Comparison of ENCODE assay signal across 24 mouse cellular contexts in genomic region chr7:101534428-101534827, GRCm38 (mm10). TPM values are rescaled to one million over a fixed set of nuclear protein-coding genes. Genes with fewer than 3 reads are reported as not detected.
A peak's percentile ranks its signal among the peaks of the same experiment; 100 is the strongest.
DNase-seq lines count a peak whose midpoint lies in the region; ATAC-seq lines count a peak whose summit lies in the region.
"Had no signal": no experiment of that assay in that cellular context is flagged by ENCODE, and none has a peak within 500 bp of the region (broad histone marks: within the 10 kb centered on the region; RNA-seq: fewer than 3 reads in every experiment).

No protein-coding gene starts in this region.

- no peak overlapping the region for H3K9ac ChIP-seq in intestine, embryonic 14.5 days (ENCODE audit: low read length)
- H3K9ac ChIP-seq in intestine, embryonic 16.5 days (ENCODE audit: low read depth, low read length): no peak overlapping the region
- no peak overlapping the region for H3K9ac ChIP-seq in midbrain, embryonic 15.5 days
- H3K9ac ChIP-seq: embryonic facial prominence, embryonic 12.5 days; forebrain, embryonic 12.5 days had no signal

- intact Hi-C loops in left cerebral cortex, postnatal 10 days (cut with DNase I): no loop called here

- 0 out of 2 replicates have a peak, but pooled peaks have one; percentile 64 for ATAC-seq in intestine, embryonic 14.5 days (replicated peaks; ENCODE audit: low FRiP score, low TSS enrichment, low read depth)
- peak; percentile 85 for ATAC-seq in intestine, embryonic 16.5 days
- no peak for ATAC-seq in erythroid progenitor cell, adult 5-6 weeks (replicated peaks; ENCODE audit: low FRiP score, poor library complexity, severe bottlenecking)
- no peak for ATAC-seq in midbrain, embryonic 15.5 days (replicated peaks)
- ATAC-seq: activated CD4-positive, CD25-positive, alpha-beta regulatory T cell, adult 4 months; forebrain, embryonic 14.5 days; forebrain, embryonic 16.5 days; Patski had no signal

- H3K36me3 ChIP-seq in intestine, embryonic 14.5 days (ENCODE audit: control insufficient read depth, insufficient read depth, low read length): no peaks in the 10 kb centered on the region
- no peaks in the 10 kb centered on the region for H3K36me3 ChIP-seq in intestine, embryonic 16.5 days (ENCODE audit: control insufficient read depth, insufficient read depth, low read length)
- H3K36me3 ChIP-seq in midbrain, embryonic 15.5 days (replicated peaks): no peaks in the 10 kb centered on the region
- H3K36me3 ChIP-seq: embryonic facial prominence, embryonic 10.5 days; embryonic facial prominence, embryonic 12.5 days; forebrain, embryonic 10.5 days; forebrain, embryonic 12.5 days had no signal

- H3K27ac ChIP-seq in intestine, embryonic 14.5 days (ENCODE audit: low read depth): no peak overlapping the region
- H3K27ac ChIP-seq in intestine, embryonic 16.5 days (ENCODE audit: low read length): no peak overlapping the region
- H3K27ac ChIP-seq in midbrain, embryonic 15.5 days: no peak overlapping the region
- H3K27ac ChIP-seq: embryonic facial prominence, embryonic 10.5 days; embryonic facial prominence, embryonic 12.5 days; forebrain, embryonic 10.5 days; forebrain, embryonic 12.5 days had no signal

- peaks cover 2% of the 10 kb centered on the region; the same call in 1 of the 2 replicates for H3K4me1 ChIP-seq in intestine, embryonic 14.5 days (replicated peaks; ENCODE audit: control insufficient read depth, insufficient read depth, low read length)
- H3K4me1 ChIP-seq in intestine, embryonic 16.5 days (ENCODE audit: control insufficient read depth, insufficient read depth, low read length): peaks cover 6% of the 10 kb centered on the region; the same call in 1 of the 2 replicates
- H3K4me1 ChIP-seq in midbrain, embryonic 15.5 days: peaks cover 6% of the 10 kb centered on the region; the same call in 1 of the 2 replicates
- H3K4me1 ChIP-seq: embryonic facial prominence, embryonic 12.5 days had no signal

- DNase-seq in MN1 (ENCODE audit: low spot score): peak; percentile 61
- DNase-seq in intestine, embryonic 14.5 days (ENCODE audit: low spot score): no peak
- no peak for DNase-seq in left cerebral cortex, postnatal 10 days (ENCODE audit: extremely low spot score in 1 of 2, low spot score in 2 of 2)
- DNase-seq: adrenal gland, adult 8-10 months; cerebellum, adult 11-12 months; cerebellum, adult 2 months; cerebellum, adult 9-10 months; cerebellum, postnatal 25 days had no signal

- 19% methylated on average over 5 of the region's 5 CpGs for WGBS in intestine, embryonic 14.5 days
- 25% methylated on average over 5 of the region's 5 CpGs for WGBS in intestine, embryonic 16.5 days
- 29% methylated on average over 5 of the region's 5 CpGs for WGBS in midbrain, embryonic 15.5 days

- H3K4me2 ChIP-seq in intestine, embryonic 14.5 days (ENCODE audit: low read length): no peak overlapping the region
- no peak overlapping the region for H3K4me2 ChIP-seq in intestine, embryonic 16.5 days (ENCODE audit: low read depth, low read length)
- H3K4me2 ChIP-seq in midbrain, embryonic 15.5 days: no peak overlapping the region
- H3K4me2 ChIP-seq: embryonic facial prominence, embryonic 12.5 days; forebrain, embryonic 12.5 days had no signal

- H3K4me3 ChIP-seq in intestine, embryonic 14.5 days (ENCODE audit: low read depth, low read length): no peak overlapping the region
- no peak overlapping the region for H3K4me3 ChIP-seq in intestine, embryonic 16.5 days (ENCODE audit: low read length)
- H3K4me3 ChIP-seq in midbrain, embryonic 15.5 days: no peak overlapping the region
- H3K4me3 ChIP-seq: embryonic facial prominence, embryonic 10.5 days; embryonic facial prominence, embryonic 12.5 days; forebrain, embryonic 10.5 days; forebrain, embryonic 12.5 days had no signal

- H3K9me3 ChIP-seq in intestine, embryonic 14.5 days (ENCODE audit: control insufficient read depth, low read length): no peaks in the 10 kb centered on the region
- H3K9me3 ChIP-seq in intestine, embryonic 16.5 days (ENCODE audit: control insufficient read depth, low read length): no peaks in the 10 kb centered on the region
- no peaks in the 10 kb centered on the region for H3K9me3 ChIP-seq in midbrain, embryonic 15.5 days
- H3K9me3 ChIP-seq: embryonic facial prominence, embryonic 10.5 days; embryonic facial prominence, embryonic 12.5 days; forebrain, embryonic 10.5 days; forebrain, embryonic 12.5 days had no signal

- no peaks in the 10 kb centered on the region for H3K27me3 ChIP-seq in intestine, embryonic 14.5 days (replicated peaks; ENCODE audit: control insufficient read depth, insufficient read depth, low read length)
- H3K27me3 ChIP-seq in intestine, embryonic 16.5 days (replicated peaks; ENCODE audit: control insufficient read depth, insufficient read depth, low read length): no peaks in the 10 kb centered on the region
- peaks cover 3% of the 10 kb centered on the region; the same call in 1 of the 2 replicates for H3K27me3 ChIP-seq in midbrain, embryonic 15.5 days (replicated peaks)
- H3K27me3 ChIP-seq: embryonic facial prominence, embryonic 12.5 days had no signal

RNA-seq across cellular contexts. Expression of gene Art2b, which starts 51.0 kb away (rescaled TPM):
- 0.07 and 0.08 TPM in 2 replicates for polyA plus RNA-seq in intestine, embryonic 14.5 days (2014; fragmentation: Nextera tagmentation; extraction: Ambion mirVana)
- 0.43 and 0.56 TPM in 2 replicates for polyA plus RNA-seq in intestine, embryonic 16.5 days (2015; fragmentation: Nextera tagmentation; extraction: Ambion mirVana)
- total RNA-seq in erythroid progenitor cell, adult 5-6 weeks (2015; ENCODE audit: low replicate concordance): 2.2 and 8.8 TPM in 2 replicates
- 2.2 TPM in 1 of 2 replicates, not detected in the other for total RNA-seq in erythroid progenitor cell, adult 5-6 weeks (2017; ENCODE audit: low replicate concordance)
- polyA plus RNA-seq in midbrain, embryonic 15.5 days (2015; fragmentation: Nextera tagmentation; extraction: Ambion mirVana): not detected in 2 replicates
- not detected for total RNA-seq in left cerebral cortex, postnatal 10 days (2021)
- total RNA-seq: adrenal gland, postnatal 36 days; ES-E14; MEL had no signal
- polyA plus RNA-seq: C2C12; cerebellum, adult 2 months; embryonic facial prominence, embryonic 10.5 days; embryonic facial prominence, embryonic 12.5 days; embryonic facial prominence, embryonic 14.5 days; forebrain, embryonic 10.5 days; forebrain, embryonic 12.5 days; forebrain, embryonic 14.5 days; forebrain, embryonic 16.5 days; Patski had no signal

Comparison
In these comparisons a context has a peak if more than half of its experiments do, and no peak if none do; other contexts are left out.
1. ATAC-seq: peak in intestine, embryonic 14.5 days (single experiment) and intestine, embryonic 16.5 days (single experiment); none in erythroid progenitor cell, adult 5-6 weeks (single experiment) and midbrain, embryonic 15.5 days (single experiment).